Mouse (Mus musculus) liver, adult (tissue): ENCODE results near the gene Hist2h3c2.

Experiments
- GATA4 ChIP-seq: IDR thresholded peaks from 2 replicates; pipeline ENCODE4 v1.6.1; 2014; ENCODE audit warnings: mild to moderate bottlenecking, low read length; ENCODE audit not compliant: insufficient replicate concordance

Hist2h3c2 gene

GRCm38 (mm10) chr3:96225421-96225820, 13.5 kb downstream of the Hist2h3c2 start:
- TF ChIP-seq GATA4 = no peak

DNA sequence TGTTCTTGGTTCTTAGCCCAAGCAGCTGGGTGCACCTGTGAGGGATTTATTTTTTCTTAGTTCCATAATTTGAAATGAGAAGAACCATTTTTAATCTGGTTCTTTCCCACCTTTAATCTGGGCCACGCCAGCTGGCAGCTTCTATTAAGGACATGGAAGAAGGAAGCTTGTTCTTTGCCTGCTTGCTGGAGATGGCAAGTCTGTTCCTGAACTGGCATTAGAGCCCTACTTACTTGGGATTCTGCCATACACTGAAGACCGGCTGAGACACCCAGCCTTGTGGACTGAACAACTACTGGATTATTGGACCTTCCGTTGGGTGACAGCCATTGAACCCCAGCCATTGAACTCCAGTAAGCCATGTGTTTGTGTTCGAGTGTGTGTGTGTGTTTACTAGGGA, 16.2 kb downstream of the Hist2h3c2 start:
- no peak for TF ChIP-seq GATA4

DNA sequence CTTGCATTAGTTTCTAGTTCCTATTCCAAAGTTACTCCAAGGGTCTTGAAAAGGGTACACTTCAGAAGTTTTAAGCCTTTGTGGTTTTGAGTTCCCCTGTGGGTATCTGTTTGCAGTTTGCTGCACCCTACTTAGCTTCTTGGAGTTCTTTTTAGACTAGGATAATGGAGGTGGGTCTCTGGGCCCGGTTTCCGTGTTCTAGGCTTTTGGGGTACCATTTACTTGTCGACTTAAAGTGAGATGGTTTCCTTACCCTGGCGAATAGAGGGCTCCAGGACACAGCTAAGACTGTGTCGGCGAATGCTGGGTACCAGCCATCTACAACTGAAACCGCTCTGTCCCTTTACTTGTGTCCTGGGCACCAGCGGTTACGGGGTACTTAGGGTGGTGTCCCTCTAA, 17.3 kb downstream of the Hist2h3c2 start:
- no peak for TF ChIP-seq GATA4

GRCm38 (mm10) chr3:96220765-96221639, 17.9 kb downstream of the Hist2h3c2 start, which contains the start of the genes Hist2h2ac and Hist2h2be:
Gene Hist2h2ac (minus strand): TSS chr3:96220880.
Gene Hist2h2be (plus strand): TSS chr3:96221119.
- TF ChIP-seq GATA4 = no peak

DNA sequence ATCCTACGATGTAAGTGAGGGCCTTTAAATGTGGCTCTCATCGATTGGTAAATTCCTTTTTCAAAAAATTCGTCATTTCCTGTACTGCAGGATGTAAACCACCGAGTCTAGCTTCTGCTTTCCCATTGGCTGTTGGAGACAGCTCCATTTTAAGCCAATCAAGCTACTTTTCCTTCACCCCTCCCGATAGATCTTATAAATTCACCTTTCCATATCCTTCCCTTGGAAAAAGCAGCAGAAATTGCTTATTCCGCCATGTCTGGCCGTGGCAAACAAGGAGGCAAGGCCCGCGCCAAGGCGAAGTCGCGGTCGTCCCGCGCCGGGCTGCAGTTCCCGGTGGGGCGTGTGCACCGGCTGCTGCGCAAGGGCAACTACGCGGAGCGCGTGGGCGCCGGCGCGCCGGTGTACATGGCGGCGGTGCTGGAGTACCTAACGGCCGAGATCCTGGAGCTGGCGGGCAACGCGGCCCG, 19.2 kb downstream of the Hist2h3c2 start, which contains the start of the genes Bola1 and Hist2h2ab:
Gene Bola1 (minus strand): TSS at position 49 of the 470 bp plus-strand sequence.
Gene Hist2h2ab (plus strand): TSS at position 205 of the 470 bp plus-strand sequence.
- no peak for TF ChIP-seq GATA4

DNA sequence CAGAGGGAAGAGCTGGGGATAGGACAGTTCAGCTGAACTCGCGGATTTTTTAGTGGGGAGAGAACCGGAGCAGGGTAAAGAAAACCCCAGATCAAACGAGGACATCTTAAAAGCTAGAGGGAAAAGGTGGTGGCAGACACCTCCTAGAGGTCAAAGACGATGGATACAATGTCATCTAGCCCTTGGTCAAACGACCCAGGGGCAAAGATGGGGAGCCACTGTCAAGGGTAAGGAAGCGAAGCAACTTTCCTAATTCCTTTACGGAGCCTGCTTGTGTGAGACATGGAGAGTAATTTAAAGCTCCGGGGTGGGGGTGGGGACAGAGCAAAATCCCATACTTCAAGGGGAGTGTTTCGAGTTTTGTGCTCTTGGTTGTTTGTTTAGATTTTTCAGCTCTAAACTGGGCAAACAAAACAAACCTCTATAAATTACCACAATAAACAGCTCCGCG, 19.7 kb downstream of the Hist2h3c2 start:
- TF ChIP-seq GATA4 = no peak

GRCm38 (mm10) chr3:96209242-96209641, 29.7 kb downstream of the Hist2h3c2 start:
- no peak for TF ChIP-seq GATA4

- TF ChIP-seq GATA4 = no peak
Measured at GRCm38 (mm10) chr3:96207819-96208218, 31.1 kb downstream of the Hist2h3c2 start.

DNA sequence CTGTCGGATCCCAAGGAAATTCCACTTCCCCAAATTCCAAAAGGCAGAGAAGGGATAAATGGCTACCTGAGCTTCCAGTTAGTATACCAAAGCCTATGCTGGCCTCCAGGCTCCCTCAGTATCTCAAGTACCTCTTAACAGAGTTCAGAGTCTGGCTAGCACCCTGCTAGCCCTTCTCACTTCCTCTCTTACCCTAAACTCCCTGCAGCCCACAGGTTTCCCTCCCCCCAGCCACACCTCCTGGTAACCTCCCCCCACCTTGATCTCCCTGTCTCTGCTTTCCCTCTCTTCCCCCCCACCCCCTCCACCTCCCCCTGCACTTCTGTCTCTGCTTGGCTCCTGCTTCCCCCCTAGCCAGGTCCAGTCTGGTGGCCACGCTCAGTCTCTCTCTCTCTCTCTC, 39.2 kb downstream of the Hist2h3c2 start:
- TF ChIP-seq GATA4 = no peak

- TF ChIP-seq GATA4 = no peak
Measured at GRCm38 (mm10) chr3:96198181-96198580, 40.7 kb downstream of the Hist2h3c2 start.

DNA sequence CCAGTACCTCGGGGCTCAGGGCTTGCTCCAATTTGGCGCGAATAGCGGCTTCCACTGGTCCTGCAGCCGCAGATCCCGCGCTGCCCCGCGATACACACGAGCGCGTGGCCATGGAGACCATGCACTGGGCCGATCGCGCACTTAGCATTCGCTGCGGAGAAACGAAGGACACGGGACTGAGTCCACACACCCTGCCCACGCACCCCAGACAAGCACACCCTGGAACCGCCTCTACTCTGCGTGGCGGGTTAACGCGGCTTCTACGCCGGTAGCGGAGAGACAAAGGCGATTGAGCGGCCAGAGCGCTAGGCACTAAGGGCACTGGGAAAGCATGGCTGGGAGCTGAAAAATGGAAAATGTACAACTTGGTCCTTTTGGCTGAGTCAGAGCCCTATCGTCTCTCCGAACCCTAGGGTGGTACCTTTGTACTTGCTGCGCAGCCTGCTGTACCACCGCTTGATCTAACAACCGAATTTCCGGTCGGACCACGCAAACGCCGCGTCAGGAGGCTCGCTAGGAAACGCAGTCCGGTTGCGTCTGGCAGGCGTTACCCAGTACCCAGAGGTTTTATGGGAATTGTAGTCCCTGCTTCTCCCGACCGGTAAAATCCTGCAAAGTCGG, 41.7 kb downstream of the Hist2h3c2 start:
- no peak; the same call in 1 of the 2 replicates for TF ChIP-seq GATA4

DNA sequence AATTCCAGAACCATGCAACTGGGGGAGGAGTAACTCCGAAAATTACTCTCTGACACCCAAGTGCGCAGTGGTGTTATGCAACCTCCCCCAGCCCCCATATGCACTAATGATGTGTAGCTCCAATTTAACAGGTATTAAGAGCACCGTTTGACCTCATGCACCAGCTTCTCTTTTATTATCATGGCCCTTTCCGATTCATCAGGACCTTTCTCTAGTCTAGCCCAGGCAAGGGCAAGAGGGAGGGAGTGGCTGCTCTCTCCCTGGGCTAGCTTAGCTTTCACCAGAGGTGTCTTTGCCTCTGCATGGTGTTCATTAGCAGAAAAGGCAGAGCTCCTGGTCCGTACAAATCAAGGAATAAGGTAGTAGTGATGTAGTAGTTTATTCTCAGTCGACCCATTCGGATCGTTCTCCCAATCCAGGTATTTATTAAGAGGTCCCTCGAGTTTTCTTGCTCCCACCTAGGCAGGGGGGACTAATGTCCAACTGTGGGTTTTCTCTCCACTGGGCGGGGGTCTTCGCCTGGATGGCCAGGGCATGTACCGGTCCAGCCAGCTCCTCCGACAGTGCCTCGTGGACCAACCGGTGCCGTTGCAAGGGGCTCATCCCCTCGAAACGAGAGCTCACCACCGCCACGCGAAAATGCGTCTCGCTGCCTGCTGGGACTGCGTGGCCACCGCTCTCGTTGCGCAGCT, 42.3 kb downstream of the Hist2h3c2 start:
- no peak for TF ChIP-seq GATA4

- no peak for TF ChIP-seq GATA4
Measured at GRCm38 (mm10) chr3:96195616-96196313, 43.2 kb downstream of the Hist2h3c2 start.

DNA sequence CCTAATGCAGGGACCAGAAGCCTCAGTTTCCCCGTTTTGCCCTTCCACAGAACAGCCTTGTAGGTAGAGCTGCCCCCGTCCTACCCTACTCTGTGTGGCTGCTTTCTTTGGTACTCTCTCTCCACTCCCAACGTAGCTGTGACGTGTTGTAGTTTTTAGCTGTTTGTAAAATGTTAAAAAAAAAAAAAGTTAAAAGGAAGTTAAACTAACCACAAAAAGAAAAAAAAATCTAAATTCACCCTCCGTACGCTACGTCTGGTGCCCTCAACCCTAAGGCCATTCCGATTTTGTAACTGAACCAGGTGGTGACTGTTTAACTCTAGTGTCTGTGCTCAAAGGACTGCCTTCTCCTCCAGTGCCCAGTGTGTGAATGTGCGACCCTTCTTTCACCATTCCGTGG, 44.0 kb downstream of the Hist2h3c2 start:
- no peak for TF ChIP-seq GATA4

DNA sequence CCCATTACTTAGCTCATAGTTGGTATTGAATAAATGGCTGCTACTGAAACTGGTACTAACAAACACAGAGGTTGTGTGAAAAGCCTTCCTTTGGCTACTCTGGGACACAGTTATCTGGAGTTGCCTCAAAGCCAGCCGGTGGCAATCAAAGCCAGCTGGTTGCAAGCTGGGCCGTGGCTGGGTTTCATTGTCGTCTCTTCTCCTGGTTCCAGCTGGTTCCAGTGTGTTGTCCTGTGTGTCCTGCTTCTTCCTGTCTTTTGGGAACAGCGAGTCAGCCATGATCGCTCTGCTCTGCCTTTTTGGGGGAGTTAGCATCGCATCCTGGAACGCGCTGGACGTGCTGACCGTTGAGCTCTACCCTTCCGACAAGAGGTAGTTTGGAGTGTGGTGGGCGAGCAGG, 46.0 kb downstream of the Hist2h3c2 start:
- no peak for TF ChIP-seq GATA4
